Mouse (Mus musculus): ENCODE data around the gene Hist1h4c. TPM values are rescaled to one million over a fixed set of nuclear protein-coding genes. Genes with fewer than 3 reads are reported as not detected.
"Not testable (repeated sequence)": the region's sequence is repeated elsewhere in the genome, so short reads cannot be mapped to it uniquely, and the experiment has no call there.

Hist1h4c gene
- total and polyA plus RNA-seq, 3 experiments = 2.2 to 240 (median 123) TPM

- TF ChIP-seq CTCF (IDR thresholded peaks at IDR 0.05; ENCODE audit: low read depth, low read length) (no peak), POLR2AphosphoS5 (IDR thresholded peaks at IDR 0.05; ENCODE audit: insufficient replicate concordance, low read depth, low read length) (peak; percentile 79; the same call in 1 of the 2 replicates)
- Histone ChIP-seq H3K36me3 (replicated peaks) (no peaks in the 10 kb centered on the region), H3K9me3 (replicated peaks) (no peaks in the 10 kb centered on the region), H3K4me3 (ENCODE audit: low read depth, low read length) (peak overlapping the region; percentile 62; the same call in 1 of the 2 replicates), H3K27me3 (ENCODE audit: insufficient read depth, low read length) (no peaks in the 10 kb centered on the region), H3K4me1 (ENCODE audit: insufficient read depth, low read depth, low read length) (peaks cover 40% of the 10 kb centered on the region)
- no peak for DNase-seq (ENCODE audit: low spot score)
- ATAC-seq (ENCODE audit: extremely low read depth, insufficient number of reproducible peaks, low FRiP score, poor library complexity, severe bottlenecking) = no peak
Observed at GRCm38 (mm10) chr13:23685121-23685861, 13.0 kb downstream of the Hist1h4c start.

GRCm38 (mm10) chr13:23684295-23684945 lies 13.8 kb downstream of the Hist1h4c start:
- H3K36me3 ChIP-seq (replicated peaks); H3K9me3 ChIP-seq (replicated peaks); DNase-seq (ENCODE audit: low spot score); H3K27me3 ChIP-seq (ENCODE audit: insufficient read depth, low read length): not testable (repeated sequence)
- 0 out of 2 replicates have a peak, but pooled peaks have one; percentile 3 for ATAC-seq (ENCODE audit: extremely low read depth, insufficient number of reproducible peaks, low FRiP score, poor library complexity, severe bottlenecking)
- Histone ChIP-seq H3K4me1 (ENCODE audit: insufficient read depth, low read depth, low read length) (peaks cover 38% of the 10 kb centered on the region), H3K4me3 (ENCODE audit: low read depth, low read length) (peak overlapping the region; percentile 62; the same call in 1 of the 2 replicates)
- peak; percentile 80 for TF ChIP-seq POLR2AphosphoS5 (IDR thresholded peaks at IDR 0.05; ENCODE audit: insufficient replicate concordance, low read depth, low read length)

DNA sequence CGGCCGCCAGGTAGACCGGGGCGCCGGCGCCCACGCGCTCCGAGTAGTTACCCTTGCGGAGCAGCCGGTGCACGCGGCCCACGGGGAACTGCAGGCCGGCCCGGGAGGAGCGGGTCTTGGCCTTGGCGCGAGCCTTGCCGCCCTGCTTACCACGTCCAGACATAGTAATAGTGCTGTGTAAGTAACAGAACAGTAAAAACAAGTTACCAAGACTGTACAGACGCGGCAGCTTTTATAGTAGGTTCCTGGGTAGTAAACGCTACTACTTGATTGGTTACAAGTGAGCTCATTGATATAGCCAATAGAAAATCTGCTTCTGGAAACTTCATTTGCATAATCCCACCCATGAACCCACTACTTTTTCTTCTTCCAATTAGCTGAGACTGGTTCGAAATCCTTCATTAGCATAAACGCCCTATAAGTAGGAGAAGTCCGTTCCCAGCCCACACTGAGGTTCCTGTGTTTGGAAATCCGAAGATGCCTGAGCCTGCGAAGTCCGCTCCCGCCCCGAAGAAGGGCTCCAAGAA lies 14.4 kb downstream of the Hist1h4c start, which contains the start of the genes Hist1h2ac and Hist1h2bc:
Gene Hist1h2ac (minus strand): TSS at position 194 of the 527 bp plus-strand sequence.
Gene Hist1h2bc (plus strand): TSS at position 445 of the 527 bp plus-strand sequence.
- Histone ChIP-seq H3K4me1 (ENCODE audit: insufficient read depth, low read depth, low read length) (peaks cover 34% of the 10 kb centered on the region), H3K36me3 (replicated peaks) (no peaks in the 10 kb centered on the region), H3K9me3 (replicated peaks) (no peaks in the 10 kb centered on the region), H3K27me3 (ENCODE audit: insufficient read depth, low read length) (no peaks in the 10 kb centered on the region), H3K4me3 (ENCODE audit: low read depth, low read length) (peak within 1 kb of the TSS; percentile 64; the same call in 1 of the 2 replicates)
- TF ChIP-seq POLR2AphosphoS5 (IDR thresholded peaks at IDR 0.05; ENCODE audit: insufficient replicate concordance, low read depth, low read length) (peak; percentile 20), GATA2 (IDR thresholded peaks at IDR 0.05; ENCODE audit: borderline replicate concordance, low read depth, low read length) (no peak)
- DNase-seq (ENCODE audit: low spot score) = peak; percentile 90
- ATAC-seq (ENCODE audit: extremely low read depth, insufficient number of reproducible peaks, low FRiP score, poor library complexity, severe bottlenecking) = peak; percentile 89

- Histone ChIP-seq H3K4me3 (ENCODE audit: low read depth, low read length) (peak overlapping the region; percentile 63; the same call in 1 of the 2 replicates), H3K4me1 (ENCODE audit: insufficient read depth, low read depth, low read length) (peaks cover 32% of the 10 kb centered on the region)
- TF ChIP-seq POLR2AphosphoS5 (IDR thresholded peaks at IDR 0.05; ENCODE audit: insufficient replicate concordance, low read depth, low read length) = peak; percentile 97
- not testable (repeated sequence) for H3K9me3 ChIP-seq (replicated peaks); H3K27me3 ChIP-seq (ENCODE audit: insufficient read depth, low read length); ATAC-seq (ENCODE audit: extremely low read depth, insufficient number of reproducible peaks, low FRiP score, poor library complexity, severe bottlenecking); H3K36me3 ChIP-seq (replicated peaks); DNase-seq (ENCODE audit: low spot score)
Observed at GRCm38 (mm10) chr13:23682947-23683754, 15.1 kb downstream of the Hist1h4c start.

DNA sequence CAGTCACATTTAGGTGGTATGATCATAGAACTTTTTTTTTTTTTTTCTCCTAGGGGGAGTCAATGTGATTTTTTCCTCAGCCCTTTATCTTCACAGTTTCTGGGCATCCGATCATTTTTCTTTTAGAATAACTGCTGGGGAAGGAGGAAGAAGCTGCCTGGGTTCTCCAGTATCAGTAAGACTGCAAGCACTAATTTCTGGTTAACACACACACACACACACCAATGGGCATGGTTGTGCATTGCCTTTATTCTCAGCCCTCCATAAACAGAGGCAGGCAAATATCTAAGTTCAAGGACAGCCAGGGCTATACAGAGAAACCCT lies 15.7 kb downstream of the Hist1h4c start:
- no peak for ATAC-seq (ENCODE audit: extremely low read depth, insufficient number of reproducible peaks, low FRiP score, poor library complexity, severe bottlenecking)
- DNase-seq (ENCODE audit: low spot score) = no peak
- peaks cover 31% of the 10 kb centered on the region for H3K4me1 ChIP-seq (ENCODE audit: insufficient read depth, low read depth, low read length)

DNA sequence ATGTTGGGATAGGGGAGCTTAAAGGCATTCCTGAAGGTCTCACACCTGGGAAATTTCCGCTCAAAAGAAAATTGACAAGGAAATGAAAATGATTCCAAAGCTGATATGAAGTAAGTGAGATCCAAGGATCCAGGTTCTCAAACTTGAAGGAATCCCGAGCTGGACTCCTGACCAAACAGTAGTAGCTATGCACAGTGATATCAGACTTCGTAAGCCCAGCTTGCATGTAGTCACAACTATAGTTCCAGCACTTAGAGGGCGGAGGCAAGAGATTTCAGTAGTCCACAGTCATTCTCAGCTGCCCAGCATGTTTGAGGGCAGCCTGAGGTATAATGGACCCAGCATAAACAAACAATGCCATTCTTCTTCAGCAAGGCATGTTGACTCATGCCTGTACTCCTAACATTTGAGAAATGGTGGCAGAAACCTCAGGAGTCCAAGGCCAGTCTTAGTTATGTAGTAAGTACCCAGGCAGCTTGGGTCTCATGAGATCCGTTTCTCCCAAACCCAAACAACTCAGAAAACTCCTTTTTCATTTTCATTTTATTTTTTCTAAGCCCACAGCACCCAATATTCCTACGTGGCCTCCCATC lies 16.2 kb downstream of the Hist1h4c start:
- Histone ChIP-seq H3K9me3 (replicated peaks) (no peaks in the 10 kb centered on the region), H3K36me3 (replicated peaks) (no peaks in the 10 kb centered on the region), H3K27me3 (ENCODE audit: insufficient read depth, low read length) (no peaks in the 10 kb centered on the region), H3K4me3 (ENCODE audit: low read depth, low read length) (no peak overlapping the region), H3K4me1 (ENCODE audit: insufficient read depth, low read depth, low read length) (peaks cover 31% of the 10 kb centered on the region)
- ATAC-seq (ENCODE audit: extremely low read depth, insufficient number of reproducible peaks, low FRiP score, poor library complexity, severe bottlenecking) (no peak), DNase-seq (ENCODE audit: low spot score) (no peak)
- no peak for TF ChIP-seq TAL1 (conservative IDR thresholded peaks at IDR 0.05; ENCODE audit: low read depth, low read length)
- no peak for TF ChIP-seq GATA2 (IDR thresholded peaks at IDR 0.05; ENCODE audit: borderline replicate concordance, low read depth, low read length)
- no peak for TF ChIP-seq CTCF (IDR thresholded peaks at IDR 0.05; ENCODE audit: low read depth, low read length)
- peak; percentile 94; the same call in 1 of the 2 replicates for TF ChIP-seq POLR2AphosphoS5 (IDR thresholded peaks at IDR 0.05; ENCODE audit: insufficient replicate concordance, low read depth, low read length)
- no peak for TF ChIP-seq GATA1 (IDR thresholded peaks at IDR 0.05; ENCODE audit: borderline replicate concordance, low read length)

More for the DNA sequence above, 15.7 kb downstream of the Hist1h4c start:
- no peak for TF ChIP-seq CTCF (IDR thresholded peaks at IDR 0.05; ENCODE audit: low read depth, low read length)
- TF ChIP-seq POLR2AphosphoS5 (IDR thresholded peaks at IDR 0.05; ENCODE audit: insufficient replicate concordance, low read depth, low read length) = no peak; the same call in 1 of the 2 replicates
- TF ChIP-seq TAL1 (conservative IDR thresholded peaks at IDR 0.05; ENCODE audit: low read depth, low read length) = no peak
- TF ChIP-seq GATA2 (IDR thresholded peaks at IDR 0.05; ENCODE audit: borderline replicate concordance, low read depth, low read length) = no peak
- TF ChIP-seq GATA1 (IDR thresholded peaks at IDR 0.05; ENCODE audit: borderline replicate concordance, low read length) = no peak
- H3K4me3 ChIP-seq (ENCODE audit: low read depth, low read length) = no peak overlapping the region; the same call in 1 of the 2 replicates
- no peaks in the 10 kb centered on the region for H3K36me3 ChIP-seq (replicated peaks)
- no peaks in the 10 kb centered on the region for H3K9me3 ChIP-seq (replicated peaks)
- H3K27me3 ChIP-seq (ENCODE audit: insufficient read depth, low read length) = no peaks in the 10 kb centered on the region
